Mouse (Mus musculus) CD4-positive helper T cell, adult 2 months (primary cell): ENCODE measurements around the gene Txnrd2.

Experiments used
- DNase-seq: peaks from one replicate; pipeline ENCODE4 v3.0.0-alpha.2; 2012; ENCODE audit warnings: low read depth, missing footprints, low spot score

The Txnrd2 gene

DNA sequence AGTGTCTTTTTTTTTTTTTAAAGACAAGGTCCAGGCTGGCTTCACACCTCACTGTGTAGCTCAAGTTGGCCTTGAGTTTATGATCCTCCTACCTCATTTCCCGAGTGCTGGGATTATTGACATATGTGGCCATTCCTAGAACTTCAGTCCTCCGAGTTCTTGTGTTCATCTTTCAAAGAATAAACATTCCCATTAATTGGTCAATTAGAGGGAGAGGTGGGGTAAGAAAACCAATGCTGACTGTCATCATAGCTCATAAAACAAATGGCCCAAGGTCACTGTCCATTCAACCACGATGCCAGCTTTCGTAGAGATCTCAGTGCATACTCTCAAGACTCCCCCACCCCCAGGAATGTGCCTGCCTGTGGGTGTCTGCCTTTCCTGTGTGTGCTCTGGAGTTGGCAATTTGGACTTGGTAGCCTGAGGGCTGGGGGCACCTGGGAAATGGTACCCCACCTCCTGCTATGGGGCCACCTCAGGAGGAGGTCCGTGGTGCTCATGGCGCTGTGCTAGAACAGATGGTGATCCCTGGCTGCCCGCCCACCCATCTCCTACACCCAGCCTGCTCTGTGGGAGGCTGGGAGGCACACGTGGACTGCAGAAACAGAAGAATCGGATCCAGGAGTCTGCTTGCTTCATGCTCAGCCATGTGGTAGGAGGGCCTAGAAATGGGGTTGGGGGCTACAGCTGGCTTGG lies 25.4 kb downstream of the Txnrd2 start:
- DNase-seq, result no peak

DNA sequence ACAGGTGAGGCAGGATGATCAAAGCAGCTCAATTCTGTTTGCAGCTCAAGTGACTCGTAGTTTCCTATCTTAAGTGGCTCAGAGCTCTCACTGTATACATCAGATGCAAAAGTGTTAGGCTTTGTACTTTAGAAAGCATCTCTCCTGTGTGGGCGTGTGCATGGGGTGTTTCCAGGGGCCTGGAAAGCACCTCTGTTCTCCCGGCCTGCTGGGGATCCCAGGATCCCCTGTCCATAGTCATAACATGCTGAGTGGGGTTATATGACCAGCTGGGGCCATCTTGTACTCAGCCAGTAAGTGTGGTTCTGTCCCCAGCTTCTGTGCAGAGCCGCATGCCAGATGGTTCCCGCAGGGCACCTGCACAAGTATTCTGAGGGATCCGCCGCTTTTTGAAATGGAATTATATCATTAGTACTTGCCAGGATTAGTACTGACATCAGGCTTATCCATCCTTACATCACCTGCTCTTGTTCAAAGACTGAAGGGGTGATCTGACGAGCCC lies 26.2 kb downstream of the Txnrd2 start:
- peak; percentile 47 for DNase-seq

DNA sequence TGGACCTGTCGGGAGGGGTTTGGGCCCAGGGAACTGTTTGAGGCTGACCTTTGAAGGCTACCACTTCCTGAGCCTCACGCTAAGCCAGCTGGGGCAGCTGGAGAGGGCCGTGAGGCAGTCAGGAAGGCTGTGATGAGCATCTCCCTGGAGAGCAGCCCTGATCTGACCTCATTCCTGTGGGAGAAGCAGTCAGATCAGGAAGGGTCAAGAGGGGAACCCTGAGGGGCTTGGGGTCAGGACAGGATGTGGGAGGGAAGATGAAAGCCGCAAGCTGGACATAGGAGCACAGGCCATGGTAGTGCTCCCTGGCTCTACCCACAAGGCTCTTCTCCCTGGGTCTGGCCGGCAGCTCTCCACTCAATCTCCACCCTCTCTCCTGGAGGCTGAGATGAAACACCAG lies 27.7 kb downstream of the Txnrd2 start:
- DNase-seq, result no peak

- DNase-seq, result no peak
Measured at GRCm38 (mm10) chr16:18455407-18455806, 29.2 kb downstream of the Txnrd2 start.

GRCm38 (mm10) chr16:18458661-18459060 lies 32.5 kb downstream of the Txnrd2 start:
- DNase-seq, result no peak

- peak; percentile 19 for DNase-seq
Measured at GRCm38 (mm10) chr16:18459335-18459954, 33.3 kb downstream of the Txnrd2 start.

DNA sequence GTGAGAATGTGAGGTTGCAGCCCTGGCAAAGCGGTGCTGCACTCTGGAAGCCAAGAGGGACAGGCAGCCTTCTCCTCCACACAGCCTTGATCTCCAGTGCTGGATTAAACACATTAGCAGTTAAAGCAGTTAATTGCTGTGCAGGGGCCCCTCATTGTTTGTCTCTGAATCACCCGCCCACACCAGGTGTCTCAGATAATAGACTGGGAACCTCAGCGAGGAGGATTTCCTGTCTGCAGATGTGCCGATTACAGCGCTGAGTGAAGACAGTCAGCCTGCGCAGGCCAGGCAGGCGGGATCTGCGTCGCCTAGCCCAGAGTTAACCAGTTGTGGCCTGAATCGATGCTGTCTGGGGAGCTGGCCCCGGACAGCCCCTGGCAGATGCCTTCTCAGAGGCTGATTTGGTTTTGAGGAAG lies 33.8 kb downstream of the Txnrd2 start:
- DNase-seq, result peak; percentile 82

GRCm38 (mm10) chr16:18460826-18461225 lies 34.6 kb downstream of the Txnrd2 start:
- no peak for DNase-seq

GRCm38 (mm10) chr16:18462031-18462430 lies 35.8 kb downstream of the Txnrd2 start:
- DNase-seq, result no peak

DNA sequence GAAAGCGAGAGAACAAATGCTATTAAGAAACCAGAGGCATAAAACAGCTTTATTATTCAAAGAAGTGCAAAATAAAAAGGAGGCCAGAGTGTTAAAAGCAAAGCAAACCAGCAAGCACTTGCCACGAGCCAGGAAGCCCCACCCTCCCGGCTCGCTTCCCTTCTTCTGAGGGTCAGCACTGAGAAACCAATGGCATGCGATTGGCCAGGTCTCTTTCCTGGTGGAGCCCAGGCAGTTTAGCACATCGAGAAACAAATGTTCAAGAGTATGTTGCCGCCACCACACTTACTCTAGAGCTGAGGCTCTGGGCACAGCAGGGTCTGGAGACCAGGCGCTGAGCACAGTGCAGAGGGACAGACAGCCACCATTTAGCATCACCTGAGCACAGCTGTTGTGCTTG lies 36.4 kb downstream of the Txnrd2 start:
- DNase-seq, result no peak

DNA sequence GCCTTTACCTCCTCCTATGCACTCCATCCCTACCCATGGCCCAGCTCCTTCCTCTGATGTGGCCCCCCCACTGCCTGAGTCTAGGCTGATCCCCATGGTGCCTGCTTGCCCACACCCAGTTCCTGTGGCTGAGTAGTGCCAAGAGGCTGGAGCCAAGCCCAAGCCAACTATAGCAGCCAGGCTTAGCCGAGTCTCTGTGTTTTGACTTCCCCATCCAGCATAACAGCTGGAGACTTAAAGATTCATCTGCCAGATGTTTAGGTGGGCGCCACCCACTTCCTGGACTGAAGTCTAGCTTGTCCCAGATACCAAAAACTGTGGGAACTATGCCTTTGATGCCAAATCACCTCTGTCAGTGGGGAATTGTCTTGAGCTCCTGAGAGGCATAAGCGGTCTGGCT lies 38.1 kb downstream of the Txnrd2 start:
- DNase-seq, result no peak

DNA sequence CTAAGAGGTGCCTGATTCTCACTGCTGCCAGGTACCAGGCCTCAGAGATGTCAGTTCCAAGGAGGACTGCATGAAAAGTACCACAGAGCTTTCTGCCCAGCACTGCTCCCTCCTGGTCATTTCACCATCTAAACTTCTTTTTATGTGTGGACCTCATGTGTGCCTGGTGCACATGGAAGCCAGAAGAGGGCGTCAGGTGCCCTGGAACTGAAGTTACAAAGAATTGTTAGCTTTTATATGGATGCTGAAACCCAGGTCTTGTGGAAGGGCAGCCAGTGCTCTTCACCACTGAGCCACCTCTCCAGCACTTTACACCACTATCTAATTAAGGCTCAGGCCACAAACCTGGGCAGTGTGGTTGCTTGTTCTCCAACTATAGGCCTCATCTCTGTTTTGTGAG lies 44.6 kb downstream of the Txnrd2 start:
- DNase-seq, result no peak

- no peak for DNase-seq
Measured at GRCm38 (mm10) chr16:18471381-18471955, 45.3 kb downstream of the Txnrd2 start.

GRCm38 (mm10) chr16:18471976-18472375 lies 45.8 kb downstream of the Txnrd2 start:
- no peak for DNase-seq

- DNase-seq, result no peak
Measured at GRCm38 (mm10) chr16:18472416-18472815, 46.2 kb downstream of the Txnrd2 start.

DNA sequence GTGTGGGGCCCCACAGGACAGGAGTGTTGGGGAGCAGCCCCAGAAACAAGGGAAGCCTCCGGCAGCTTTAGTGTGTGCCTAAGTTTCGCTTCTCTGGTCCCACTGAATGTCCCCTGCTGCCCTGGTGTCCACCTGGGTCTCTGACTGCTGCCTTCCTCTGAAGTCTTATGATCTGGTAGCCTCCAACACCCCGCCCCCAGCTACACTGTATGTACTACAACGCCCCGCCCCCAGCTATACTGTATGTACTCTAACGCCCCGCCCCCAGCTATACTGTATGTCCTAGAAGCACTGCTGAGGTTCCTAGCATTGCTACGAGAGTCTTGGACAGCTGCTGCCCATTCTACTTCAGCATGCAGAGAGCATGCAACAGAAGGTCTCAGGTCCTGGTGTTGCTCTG lies 46.8 kb downstream of the Txnrd2 start:
- no peak for DNase-seq

DNA sequence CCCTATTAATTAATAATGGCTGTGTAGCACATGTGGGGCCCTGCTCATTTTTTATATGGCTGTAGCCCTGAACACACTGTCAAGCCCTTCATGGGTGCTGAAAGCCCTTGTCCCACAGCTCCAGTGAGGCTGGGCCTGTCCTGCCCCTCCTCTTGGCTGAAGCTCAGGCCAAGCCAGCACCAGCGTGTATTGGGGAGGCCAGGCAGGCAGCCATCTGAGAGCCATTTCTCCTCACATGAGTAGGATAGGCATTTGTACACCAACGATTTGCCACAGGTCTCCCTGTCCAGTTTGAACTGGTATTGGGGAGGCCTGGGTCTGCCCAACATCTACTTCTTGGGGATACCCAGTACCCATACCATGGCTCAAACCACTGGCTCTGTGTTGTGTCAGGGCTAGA lies 47.8 kb downstream of the Txnrd2 start:
- no peak for DNase-seq

DNA sequence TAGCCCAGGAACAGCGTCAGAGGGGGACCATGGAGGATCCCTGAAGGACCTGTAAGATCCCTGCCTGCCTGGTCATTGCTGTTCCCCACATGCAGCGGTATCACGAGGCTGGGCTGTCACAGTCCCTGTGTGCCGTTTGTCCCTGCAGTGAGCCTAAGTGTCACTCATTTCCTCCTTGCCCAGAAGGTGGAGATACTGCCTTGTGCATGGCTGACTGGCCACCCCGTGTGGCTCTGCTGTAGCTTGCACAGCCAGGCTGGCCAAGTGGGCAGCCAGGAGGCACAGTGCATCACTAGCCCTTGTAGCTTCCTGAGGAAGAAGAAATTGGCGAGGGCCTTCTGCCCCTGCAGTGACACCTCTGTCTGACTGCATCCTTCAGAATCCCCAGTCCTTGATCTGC lies 51.8 kb downstream of the Txnrd2 start:
- no peak for DNase-seq

GRCm38 (mm10) chr16:18479667-18480066 lies 53.5 kb downstream of the Txnrd2 start:
- no peak for DNase-seq

GRCm38 (mm10) chr16:18480933-18481485 lies 54.8 kb downstream of the Txnrd2 start:
- DNase-seq, result no peak

DNA sequence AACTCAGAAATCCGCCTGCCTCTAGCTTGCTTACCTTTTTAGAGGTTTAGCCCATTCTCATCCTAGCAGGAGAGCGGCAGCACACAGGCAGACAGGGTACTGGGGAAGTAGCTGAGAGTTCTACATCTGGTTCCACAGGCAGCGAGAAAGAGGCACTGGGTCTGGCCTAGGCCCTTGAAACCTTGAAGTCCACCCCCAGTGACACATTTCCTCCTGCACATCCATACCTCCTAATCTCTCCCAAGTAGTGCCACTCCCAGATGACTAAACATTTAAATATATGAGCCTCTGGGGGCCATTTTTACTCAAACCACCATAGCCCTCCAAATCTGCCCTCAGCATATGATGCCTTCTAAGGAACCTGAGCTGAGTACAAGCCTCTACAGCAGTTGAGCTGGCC lies 56.2 kb downstream of the Txnrd2 start:
- DNase-seq, result no peak

- DNase-seq, result no peak
Measured at GRCm38 (mm10) chr16:18483839-18484238, 57.7 kb downstream of the Txnrd2 start.

GRCm38 (mm10) chr16:18484386-18484785 lies 58.2 kb downstream of the Txnrd2 start:
- no peak for DNase-seq
